Mouse (Mus musculus) liver, adult 2 months (tissue): ENCODE results near the gene Gpr18. TPM values are rescaled to one million over a fixed set of nuclear protein-coding genes. Genes with fewer than 3 reads are reported as not detected.

Experiments used
- DNase-seq: peaks from one replicate; pipeline ENCODE4 v3.0.0-alpha.2; 2011; ENCODE audit warnings: low read depth, low spot score; ENCODE audit errors: extremely low read depth
- H3K27ac ChIP-seq: fragments of 200-500 bp; replicated peaks from 2 replicates; pipeline ENCODE4 v1.5.1; 2012; ENCODE audit warnings: low read depth, mild to moderate bottlenecking, control low read depth, inconsistent platforms, low read length; ENCODE audit not compliant: insufficient read depth
- H3K27me3 ChIP-seq: fragments of 200-500 bp; 2 replicates; pipeline ENCODE4 v1.6.1; 2012; ENCODE audit warnings: mild to moderate bottlenecking, moderate library complexity, low read length, inconsistent platforms; ENCODE audit not compliant: control insufficient read depth, insufficient read depth
- H3K36me3 ChIP-seq: fragments of 200-500 bp; 2 replicates; pipeline ENCODE4 v1.6.1; 2012; ENCODE audit warnings: low read length, inconsistent platforms; ENCODE audit not compliant: control insufficient read depth, insufficient read depth
- H3K4me1 ChIP-seq: fragments of 200-500 bp; 2 replicates; pipeline ENCODE4 v1.6.1; 2011; ENCODE audit warnings: low read length; ENCODE audit not compliant: control insufficient read depth, insufficient read depth
- H3K4me3 ChIP-seq: fragments of 200-500 bp; 2 replicates; pipeline ENCODE4 v1.5.1; 2011; ENCODE audit warnings: low read depth, mild to moderate bottlenecking, control low read depth, low read length, moderate library complexity; ENCODE audit not compliant: insufficient read depth
- H3K79me2 ChIP-seq: fragments of 200-500 bp; 2 replicates; pipeline ENCODE4 v1.6.1; 2012; ENCODE audit warnings: inconsistent platforms, mild to moderate bottlenecking, low read length, moderate library complexity; ENCODE audit not compliant: control insufficient read depth, insufficient read depth
- H3K9ac ChIP-seq: fragments of 200-500 bp; 2 replicates; pipeline ENCODE4 v1.6.1; 2012; ENCODE audit warnings: low read depth, mild to moderate bottlenecking, control low read depth, inconsistent platforms, low read length
- CTCF ChIP-seq: fragments of 200-500 bp; IDR thresholded peaks from 2 replicates; pipeline ENCODE4 v1.5.1; 2011; ENCODE audit warnings: low read depth, low read length, control low read depth
- POLR2A ChIP-seq: fragments of 200-500 bp; IDR thresholded peaks from 2 replicates; pipeline ENCODE4 v1.6.1; 2011; ENCODE audit warnings: low read length, control low read depth; ENCODE audit not compliant: insufficient read depth; ENCODE audit errors: extremely low read depth
- WGBS: fragments of 180-500 bp; shearing (Covaris S2); methylation state at CpG from one replicate; pipeline ENCODE4 v1.1.7; 2018; 5-methylcytosine and 5-hydroxymethylcytosine counted together
- polyA plus RNA-seq: library from polyadenylated mRNA; depleted of rRNA; stranded (reverse); fragments of >200 nt; gene quantifications from 2 replicates; pipeline ENCODE4 v1.2.3, GENCODE M21; 2012
- total RNA-seq: library from RNA; depleted of rRNA; stranded (reverse); fragments of >200 nt; gene quantifications from 2 replicates; pipeline ENCODE4 v1.2.3, GENCODE M21; 2014

Gene Gpr18
- total and polyA plus RNA-seq, 2 experiments, result 0.37 to 0.93 TPM

GRCm38 (mm10) chr14:121958751-121959537 is 43.4 kb upstream of the Gpr18 start:
- DNase-seq, result no peak
- Histone ChIP-seq H3K4me1 (peaks cover 2% of the 10 kb centered on the region), H3K36me3 (no peaks in the 10 kb centered on the region), H3K4me3 (no peak overlapping the region), H3K27me3 (no peaks in the 10 kb centered on the region), H3K79me2 (no peaks in the 10 kb centered on the region; the same call in 1 of the 2 replicates), H3K9ac (no peak overlapping the region), H3K27ac (no peak overlapping the region)
- 81% methylated on average over 10 of the region's 10 CpGs for WGBS
- no peak for TF ChIP-seq CTCF

DNA sequence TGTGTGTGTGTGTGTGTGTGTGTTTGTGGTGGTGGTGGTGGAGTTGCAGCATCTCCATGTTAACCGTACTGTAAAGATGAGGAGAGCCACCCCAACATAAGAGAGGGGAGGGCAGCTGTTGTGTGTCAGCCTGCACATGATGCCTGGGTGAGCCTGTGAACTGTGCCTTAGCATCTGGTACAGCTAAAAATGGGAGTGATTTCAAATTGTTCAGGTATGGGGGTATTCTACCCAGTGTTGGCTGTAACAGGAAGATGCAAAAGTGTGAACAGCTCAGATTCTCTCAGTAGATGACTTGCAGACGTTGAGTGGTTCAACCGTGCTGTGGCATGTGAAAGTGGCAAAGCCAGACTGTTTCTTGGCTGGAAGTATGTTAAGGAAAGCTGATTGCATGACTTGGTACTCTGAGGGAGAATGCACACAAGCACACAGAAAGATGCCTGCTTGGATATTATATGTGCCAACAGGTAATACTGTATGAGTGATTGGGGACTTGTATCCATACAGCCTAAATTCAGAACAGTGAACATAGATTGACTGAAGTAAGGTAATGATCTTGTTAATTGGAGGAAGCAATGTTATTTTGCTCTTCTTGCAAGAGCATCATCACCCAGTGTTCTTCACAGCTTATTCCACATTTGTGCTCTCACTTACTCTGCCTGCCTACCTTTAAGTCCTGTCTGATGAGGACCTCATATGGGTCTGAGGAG is 42.6 kb upstream of the Gpr18 start:
- Histone ChIP-seq H3K36me3 (no peaks in the 10 kb centered on the region), H3K27ac (no peak overlapping the region), H3K9ac (no peak overlapping the region), H3K4me1 (peaks cover 2% of the 10 kb centered on the region; the same call in 1 of the 2 replicates), H3K79me2 (no peaks in the 10 kb centered on the region; the same call in 1 of the 2 replicates), H3K27me3 (no peaks in the 10 kb centered on the region), H3K4me3 (no peak overlapping the region)
- TF ChIP-seq POLR2A (no peak), CTCF (no peak)
- 94% methylated on average over 3 of the region's 3 CpGs for WGBS
- DNase-seq, result no peak

DNA sequence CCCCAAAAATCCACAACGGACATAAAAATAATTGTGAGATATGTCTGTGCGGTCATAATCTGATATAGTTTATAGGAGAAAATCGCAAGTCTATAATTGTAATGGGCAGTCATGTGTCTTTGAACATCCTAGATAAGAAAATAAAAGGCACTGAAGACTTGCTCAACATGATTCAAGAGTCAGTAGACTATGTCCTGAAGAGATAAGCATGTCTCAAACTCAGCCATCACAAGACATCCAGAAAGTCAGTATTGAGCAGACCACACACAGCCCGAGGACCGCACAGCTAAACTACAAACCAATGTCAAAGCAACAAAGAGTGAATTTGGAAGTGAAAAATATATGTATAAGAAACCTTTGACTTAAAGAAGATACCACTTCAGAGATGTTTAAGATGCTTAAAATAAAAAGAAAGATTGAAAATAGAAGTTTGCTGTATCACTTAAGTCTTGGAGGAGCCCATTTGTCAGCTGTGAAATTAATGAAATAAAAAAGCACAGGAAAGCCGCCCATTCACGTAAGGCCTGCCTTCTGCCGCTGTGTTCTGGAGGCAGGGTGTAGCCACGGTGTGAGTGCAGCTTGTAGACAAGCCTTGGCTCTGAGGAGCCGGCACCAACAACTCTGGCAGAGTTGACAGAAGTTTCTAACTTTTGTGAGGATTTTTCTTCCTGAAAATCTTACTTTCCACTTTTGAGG is 41.7 kb upstream of the Gpr18 start:
- Histone ChIP-seq H3K4me3 (no peak overlapping the region), H3K9ac (no peak overlapping the region), H3K27ac (no peak overlapping the region), H3K79me2 (no peaks in the 10 kb centered on the region), H3K36me3 (no peaks in the 10 kb centered on the region), H3K4me1 (peaks cover 2% of the 10 kb centered on the region; the same call in 1 of the 2 replicates), H3K27me3 (no peaks in the 10 kb centered on the region)
- no peak for DNase-seq
- TF ChIP-seq CTCF (no peak), POLR2A (no peak)
- 94% methylated on average over 10 of the region's 10 CpGs for WGBS

GRCm38 (mm10) chr14:121956291-121956690 is 40.7 kb upstream of the Gpr18 start:
- no peak for TF ChIP-seq POLR2A
- no peak for TF ChIP-seq CTCF
- H3K36me3 ChIP-seq, result no peaks in the 10 kb centered on the region
- DNase-seq, result no peak
- H3K4me1 ChIP-seq, result peaks cover 7% of the 10 kb centered on the region; the same call in 1 of the 2 replicates
- no peaks in the 10 kb centered on the region for H3K27me3 ChIP-seq
- H3K27ac ChIP-seq, result no peak overlapping the region
- no peaks in the 10 kb centered on the region for H3K79me2 ChIP-seq
- WGBS, result 89% methylated on average over 5 of the region's 5 CpGs
- H3K4me3 ChIP-seq, result no peak overlapping the region
- H3K9ac ChIP-seq, result no peak overlapping the region

- WGBS, result 74% methylated on average over 5 of the region's 5 CpGs
- Histone ChIP-seq H3K4me3 (no peak overlapping the region), H3K27me3 (no peaks in the 10 kb centered on the region), H3K79me2 (no peaks in the 10 kb centered on the region), H3K4me1 (peaks cover 5% of the 10 kb centered on the region; the same call in 1 of the 2 replicates), H3K27ac (no peak overlapping the region), H3K36me3 (no peaks in the 10 kb centered on the region), H3K9ac (no peak overlapping the region)
- no peak for TF ChIP-seq CTCF
- TF ChIP-seq POLR2A, result no peak
- DNase-seq, result no peak
Measured at GRCm38 (mm10) chr14:121955176-121955795, 39.7 kb upstream of the Gpr18 start.
